Mouse (Mus musculus): ENCODE data around the gene Gm438. TPM values are rescaled to one million over a fixed set of nuclear protein-coding genes. Genes with fewer than 3 reads are reported as not detected.

Gene Gm438
- polyA plus RNA-seq, 1 experiment from 2014 or later: not detected

Other genes starting within 250 kb of the Gm438 start
- gene Gm13124, start 221.4 kb downstream of the Gm438 start, polyA plus RNA-seq (2015; fragmentation: Nextera tagmentation; extraction: Ambion mirVana): not detected in 2 replicates
- not detected in 2 replicates for gene Aadacl4, start 172.9 kb downstream of the Gm438 start, polyA plus RNA-seq (2015; fragmentation: Nextera tagmentation; extraction: Ambion mirVana)
- not detected in 2 replicates for gene Gm436, start 100.2 kb downstream of the Gm438 start, polyA plus RNA-seq (2015; fragmentation: Nextera tagmentation; extraction: Ambion mirVana)
- not detected in 2 replicates for gene Gm13178, start 65.2 kb downstream of the Gm438 start, polyA plus RNA-seq (2015; fragmentation: Nextera tagmentation; extraction: Ambion mirVana)
- 36.8 and 37.0 TPM in 2 replicates for gene Dhrs3, start 106.2 kb upstream of the Gm438 start, polyA plus RNA-seq (2015; fragmentation: Nextera tagmentation; extraction: Ambion mirVana)

Data from heart, embryonic 16.5 days (tissue).